Mouse (Mus musculus) heart, embryonic 12.5 days (tissue): ENCODE measurements at regions not wholly inside any gene's neighbourhood (a gene's known extent, or its start where the extent isn't known, plus 50 kb on each side); places are given as distances from the start of the nearest gene placed in this dataset.

Experiments
- ATAC-seq: fragments of 200-750 bp; cut with Nextera tagmentation; 2 replicates; pipeline ENCODE4 v1.8.0; 2017; ENCODE audit warnings: moderate TSS enrichment, moderate library complexity; ENCODE audit not compliant: insufficient number of reproducible peaks, low FRiP score
- H3K27ac ChIP-seq: fragments of 300-500 bp; sonication (generic); 2 replicates; pipeline ENCODE4 v1.5.1; 2016; ENCODE audit warnings: mild to moderate bottlenecking, moderate library complexity; ENCODE audit not compliant: poor library complexity, severe bottlenecking
- H3K27me3 ChIP-seq: fragments of 300-500 bp; sonication (generic); replicated peaks from 2 replicates; pipeline ENCODE4 v1.6.1; 2016; ENCODE audit warnings: mild to moderate bottlenecking, moderate library complexity
- H3K36me3 ChIP-seq: fragments of 300-500 bp; sonication (generic); 2 replicates; pipeline ENCODE4 v1.6.1; 2016; ENCODE audit warnings: mild to moderate bottlenecking, moderate library complexity
- H3K4me1 ChIP-seq: fragments of 300-500 bp; sonication (generic); replicated peaks from 2 replicates; pipeline ENCODE4 v1.6.1; 2016; ENCODE audit warnings: mild to moderate bottlenecking
- H3K4me2 ChIP-seq: fragments of 300-500 bp; sonication (generic); 2 replicates; pipeline ENCODE4 v1.6.1; 2016; ENCODE audit warnings: mild to moderate bottlenecking, moderate library complexity
- H3K4me3 ChIP-seq: fragments of 300-500 bp; sonication (generic); 2 replicates; pipeline ENCODE4 v1.5.1; 2016; ENCODE audit warnings: mild to moderate bottlenecking
- H3K9ac ChIP-seq: fragments of 300-500 bp; sonication (generic); 2 replicates; pipeline ENCODE4 v1.6.1; 2016; ENCODE audit warnings: mild to moderate bottlenecking, moderate library complexity
- H3K9me3 ChIP-seq: fragments of 300-500 bp; sonication (generic); replicated peaks from 2 replicates; pipeline ENCODE4 v1.6.1; 2016; ENCODE audit warnings: mild to moderate bottlenecking, moderate library complexity
- WGBS: fragments of 180-500 bp; shearing (Covaris S2); methylation state at CpG from one replicate; pipeline ENCODE4 v1.1.7; 2016; 5-methylcytosine and 5-hydroxymethylcytosine counted together

GRCm38 (mm10) chr14:62084047-62084446 lies 208.3 kb upstream of the Rnaseh2b start:
- Histone ChIP-seq H3K36me3 (no peaks in the 10 kb centered on the region), H3K27me3 (peaks cover 20% of the 10 kb centered on the region), H3K9me3 (no peaks in the 10 kb centered on the region), H3K9ac (no peak overlapping the region), H3K4me3 (no peak overlapping the region), H3K27ac (no peak overlapping the region), H3K4me1 (0 out of 2 replicates have a peak, but pooled peaks cover 3% of the 10 kb centered on the region), H3K4me2 (no peak overlapping the region)
- ATAC-seq: no peak
- 36% methylated on average over 2 of the region's 2 CpGs for WGBS

GRCm38 (mm10) chr14:62088174-62088573 lies 204.2 kb upstream of the Rnaseh2b start:
- H3K36me3 ChIP-seq: no peaks in the 10 kb centered on the region
- H3K9ac ChIP-seq: no peak overlapping the region
- peaks cover 26% of the 10 kb centered on the region for H3K27me3 ChIP-seq
- no peak overlapping the region for H3K4me3 ChIP-seq
- no peak overlapping the region for H3K4me2 ChIP-seq
- 77% methylated on average over 3 of the region's 3 CpGs for WGBS
- no peak overlapping the region for H3K27ac ChIP-seq
- ATAC-seq: no peak
- 0 out of 2 replicates have a peak, but pooled peaks cover 3% of the 10 kb centered on the region for H3K4me1 ChIP-seq
- H3K9me3 ChIP-seq: no peaks in the 10 kb centered on the region

GRCm38 (mm10) chr14:62117532-62117931 lies 174.9 kb upstream of the Rnaseh2b start:
- Histone ChIP-seq H3K27me3 (no peaks in the 10 kb centered on the region), H3K9ac (no peak overlapping the region), H3K9me3 (no peaks in the 10 kb centered on the region), H3K4me1 (no peaks in the 10 kb centered on the region), H3K27ac (no peak overlapping the region), H3K36me3 (no peaks in the 10 kb centered on the region), H3K4me2 (no peak overlapping the region), H3K4me3 (no peak overlapping the region)
- no peak for ATAC-seq
- WGBS: 83% methylated on average over 3 of the region's 3 CpGs

GRCm38 (mm10) chr14:62118542-62118953 lies 173.8 kb upstream of the Rnaseh2b start:
- no peaks in the 10 kb centered on the region for H3K9me3 ChIP-seq
- H3K4me3 ChIP-seq: no peak overlapping the region
- no peak overlapping the region for H3K4me2 ChIP-seq
- whole genome bisulfite sequencing: 55% methylated on average over 2 of the region's 2 CpGs
- no peaks in the 10 kb centered on the region for H3K27me3 ChIP-seq
- H3K27ac ChIP-seq: no peak overlapping the region
- no peak for ATAC-seq
- H3K36me3 ChIP-seq: no peaks in the 10 kb centered on the region
- no peak overlapping the region for H3K9ac ChIP-seq
- H3K4me1 ChIP-seq: peaks cover 5% of the 10 kb centered on the region

DNA sequence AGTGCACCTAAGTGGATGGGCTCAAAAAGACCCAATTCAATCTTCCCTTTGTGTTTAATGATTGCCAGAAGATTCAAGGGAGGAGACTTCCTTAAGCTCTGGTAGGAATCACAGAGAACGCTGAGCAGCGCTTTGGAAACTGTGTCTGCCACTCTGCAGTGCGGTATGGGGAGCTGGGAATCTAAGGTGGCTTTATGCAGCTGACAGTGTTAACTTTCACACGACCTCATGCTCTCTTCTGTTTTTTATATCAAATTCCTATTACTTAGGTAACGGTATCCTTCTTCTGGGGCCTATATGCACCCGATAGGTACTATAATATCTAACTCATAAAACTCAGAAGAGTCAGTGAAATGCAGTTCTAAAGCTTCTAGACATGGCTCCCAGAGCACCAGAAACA lies 163.5 kb upstream of the Rnaseh2b start:
- Histone ChIP-seq H3K27ac (no peak overlapping the region), H3K4me2 (no peak overlapping the region)

GRCm38 (mm10) chr14:62132353-62132816 lies 160.0 kb upstream of the Rnaseh2b start:
- ATAC-seq: no peak
- Histone ChIP-seq H3K36me3 (peaks cover 5% of the 10 kb centered on the region), H3K27me3 (no peaks in the 10 kb centered on the region), H3K9ac (no peak overlapping the region), H3K4me1 (peaks cover 4% of the 10 kb centered on the region; the same call in 1 of the 2 replicates), H3K4me2 (no peak overlapping the region), H3K27ac (no peak overlapping the region), H3K4me3 (no peak overlapping the region), H3K9me3 (peaks cover 11% of the 10 kb centered on the region; the same call in 1 of the 2 replicates)
- 61% methylated on average over 8 of the region's 8 CpGs for WGBS

More for the DNA sequence above, 163.5 kb upstream of the Rnaseh2b start:
- H3K27me3 ChIP-seq: no peaks in the 10 kb centered on the region
- 80% methylated on average over 6 of the region's 6 CpGs for WGBS
- no peak for ATAC-seq
- no peaks in the 10 kb centered on the region for H3K36me3 ChIP-seq
- H3K4me3 ChIP-seq: no peak overlapping the region
- no peak overlapping the region for H3K9ac ChIP-seq
- H3K4me1 ChIP-seq: peaks cover 4% of the 10 kb centered on the region; the same call in 1 of the 2 replicates
- H3K9me3 ChIP-seq: no peaks in the 10 kb centered on the region

- Histone ChIP-seq H3K4me1 (0 out of 2 replicates have a peak, but pooled peaks cover 3% of the 10 kb centered on the region), H3K4me2 (no peak overlapping the region), H3K36me3 (peaks cover 5% of the 10 kb centered on the region), H3K9me3 (peaks cover 11% of the 10 kb centered on the region; the same call in 1 of the 2 replicates), H3K9ac (no peak overlapping the region), H3K4me3 (no peak overlapping the region), H3K27ac (no peak overlapping the region), H3K27me3 (no peaks in the 10 kb centered on the region)
- 65% methylated on average over 5 of the region's 5 CpGs for WGBS
- no peak for ATAC-seq
Observed at GRCm38 (mm10) chr14:62137981-62138380, 154.4 kb upstream of the Rnaseh2b start.

GRCm38 (mm10) chr14:62144385-62145030 lies 147.9 kb upstream of the Rnaseh2b start:
- Histone ChIP-seq H3K27ac (no peak overlapping the region), H3K27me3 (no peaks in the 10 kb centered on the region), H3K4me2 (no peak overlapping the region), H3K9me3 (0 out of 2 replicates have a peak, but pooled peaks cover 2% of the 10 kb centered on the region), H3K4me1 (no peaks in the 10 kb centered on the region), H3K36me3 (no peaks in the 10 kb centered on the region), H3K4me3 (no peak overlapping the region), H3K9ac (no peak overlapping the region)
- WGBS: 76% methylated on average over 17 of the region's 17 CpGs
- ATAC-seq: no peak

DNA sequence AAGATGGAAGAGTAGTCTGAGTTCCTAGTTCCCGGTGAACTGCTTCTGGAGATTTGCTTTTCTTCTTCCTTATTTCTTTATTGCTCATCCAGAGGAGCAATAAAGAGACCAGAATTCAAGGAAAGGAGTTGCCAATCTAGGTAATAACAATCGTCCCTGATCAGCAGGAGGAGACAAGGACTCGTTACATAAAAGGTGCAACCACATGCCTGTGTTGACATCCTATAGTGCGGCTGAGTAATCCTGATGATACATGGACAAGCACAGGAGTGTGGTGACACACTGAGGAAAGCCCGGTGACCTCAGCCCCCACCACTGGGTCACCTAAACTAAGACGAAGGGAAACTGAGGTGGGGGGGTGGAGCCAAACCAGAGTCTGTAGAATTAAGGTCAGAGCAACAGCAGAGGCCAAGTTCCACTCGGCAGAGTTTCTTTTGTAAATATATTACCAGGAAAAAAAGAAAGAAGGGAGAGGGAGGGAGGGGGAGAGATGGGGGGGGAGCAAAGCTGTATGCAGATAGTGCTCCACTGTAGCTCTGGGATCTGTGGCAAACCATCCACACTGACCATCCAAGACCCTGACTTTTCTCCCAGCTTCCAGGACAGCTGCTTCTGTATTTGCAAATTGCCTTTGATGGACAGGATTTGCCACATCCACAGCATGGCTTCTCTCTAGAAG lies 135.2 kb upstream of the Rnaseh2b start:
- Histone ChIP-seq H3K4me2 (no peak overlapping the region), H3K27me3 (no peaks in the 10 kb centered on the region), H3K4me3 (no peak overlapping the region), H3K4me1 (no peaks in the 10 kb centered on the region), H3K27ac (no peak overlapping the region), H3K36me3 (no peaks in the 10 kb centered on the region), H3K9me3 (no peaks in the 10 kb centered on the region), H3K9ac (no peak overlapping the region)
- no peak for ATAC-seq
- 70% methylated on average over 7 of the region's 7 CpGs for WGBS

- no peak overlapping the region for H3K9ac ChIP-seq
- H3K27me3 ChIP-seq: no peaks in the 10 kb centered on the region
- no peaks in the 10 kb centered on the region for H3K4me1 ChIP-seq
- no peaks in the 10 kb centered on the region for H3K36me3 ChIP-seq
- no peak overlapping the region for H3K27ac ChIP-seq
- WGBS: 75% methylated on average over 2 of the region's 2 CpGs
- no peak for ATAC-seq
- H3K4me2 ChIP-seq: no peak overlapping the region
- no peaks in the 10 kb centered on the region for H3K9me3 ChIP-seq
- H3K4me3 ChIP-seq: no peak overlapping the region
Observed at GRCm38 (mm10) chr14:62159690-62160089, 132.7 kb upstream of the Rnaseh2b start.

GRCm38 (mm10) chr14:62163120-62163796 lies 129.1 kb upstream of the Rnaseh2b start:
- H3K27ac ChIP-seq: no peak overlapping the region

More at GRCm38 (mm10) chr14:62163120-62163796, 129.1 kb upstream of the Rnaseh2b start:
- Histone ChIP-seq H3K27me3 (no peaks in the 10 kb centered on the region), H3K9ac (no peak overlapping the region), H3K4me1 (peaks cover 12% of the 10 kb centered on the region), H3K9me3 (no peaks in the 10 kb centered on the region), H3K4me2 (no peak overlapping the region), H3K36me3 (no peaks in the 10 kb centered on the region), H3K4me3 (no peak overlapping the region)
- ATAC-seq: no peak
- 67% methylated on average over 12 of the region's 12 CpGs for WGBS
